Mouse (Mus musculus): Measurements from ENCODE around the gene Sigirr. TPM values are rescaled to one million over a fixed set of nuclear protein-coding genes. Genes with fewer than 3 reads are reported as not detected.

Sigirr gene
- polyA plus RNA-seq (2015; fragmentation: Nextera tagmentation; extraction: Ambion mirVana): 2.7 and 4.5 TPM in 2 replicates

GRCm38 (mm10) chr7:141099911-141100691 is at the start of gene Sigirr:
Gene Sigirr (minus strand): TSS chr7:141100572.

GRCm38 (mm10) chr7:141122245-141122644 is 21.9 kb upstream of the Sigirr start, which contains the start of gene Ptdss2:
Gene Ptdss2 (plus strand): TSS chr7:141122382.

GRCm38 (mm10) chr7:141117636-141118035 is 17.3 kb upstream of the Sigirr start, which contains the start of gene Ano9:
Gene Ano9 (minus strand): TSS chr7:141117806.

GRCm38 (mm10) chr7:141077841-141078240 is 22.5 kb downstream of the Sigirr start, which contains the start of gene Pkp3:
Gene Pkp3 (plus strand): TSS chr7:141078218.

GRCm38 (mm10) chr7:141060426-141061242 is 39.7 kb downstream of the Sigirr start, which contains the start of gene B4galnt4:
Gene B4galnt4 (plus strand): TSS chr7:141061104.

Other genes with a start within 250 kb of the Sigirr start
- 0.25 TPM in 1 of 2 replicates, not detected in the other for gene Gm45785, start 244.2 kb downstream of the Sigirr start, polyA plus RNA-seq (2015; fragmentation: Nextera tagmentation; extraction: Ambion mirVana)
- 62.1 and 64.0 TPM in 2 replicates for gene Ric8a, start 243.6 kb downstream of the Sigirr start, polyA plus RNA-seq (2015; fragmentation: Nextera tagmentation; extraction: Ambion mirVana)
- 82.4 and 86.6 TPM in 2 replicates for gene Bet1l, start 243.0 kb downstream of the Sigirr start, polyA plus RNA-seq (2015; fragmentation: Nextera tagmentation; extraction: Ambion mirVana)
- gene Psmd13, start 218.6 kb downstream of the Sigirr start, polyA plus RNA-seq (2015; fragmentation: Nextera tagmentation; extraction: Ambion mirVana): 197 and 202 TPM in 2 replicates
- 41.8 and 43.2 TPM in 2 replicates for gene Sirt3, start 218.3 kb downstream of the Sigirr start, polyA plus RNA-seq (2015; fragmentation: Nextera tagmentation; extraction: Ambion mirVana)
- 9.3 and 12.2 TPM in 2 replicates for gene Cox8b, start 200.1 kb downstream of the Sigirr start, polyA plus RNA-seq (2015; fragmentation: Nextera tagmentation; extraction: Ambion mirVana)
- gene Nlrp6, start 179.7 kb downstream of the Sigirr start, polyA plus RNA-seq (2015; fragmentation: Nextera tagmentation; extraction: Ambion mirVana): 2.6 and 3.3 TPM in 2 replicates
- 19.7 and 28.7 TPM in 2 replicates for gene Pgghg, start 159.2 kb downstream of the Sigirr start, polyA plus RNA-seq (2015; fragmentation: Nextera tagmentation; extraction: Ambion mirVana)
- 1.3 and 2.1 TPM in 2 replicates for gene Ifitm5, start 150.3 kb downstream of the Sigirr start, polyA plus RNA-seq (2015; fragmentation: Nextera tagmentation; extraction: Ambion mirVana)
- gene Gm45717, start 144.6 kb downstream of the Sigirr start, polyA plus RNA-seq (2015; fragmentation: Nextera tagmentation; extraction: Ambion mirVana): 0.72 and 0.97 TPM in 2 replicates
- gene Ifitm2, start 144.6 kb downstream of the Sigirr start, polyA plus RNA-seq (2015; fragmentation: Nextera tagmentation; extraction: Ambion mirVana): 1,477 and 1,600 TPM in 2 replicates
- 61.4 and 162 TPM in 2 replicates for gene Ifitm1, start 133.4 kb downstream of the Sigirr start, polyA plus RNA-seq (2015; fragmentation: Nextera tagmentation; extraction: Ambion mirVana)
- 482 and 553 TPM in 2 replicates for gene Ifitm3, start 89.8 kb downstream of the Sigirr start, polyA plus RNA-seq (2015; fragmentation: Nextera tagmentation; extraction: Ambion mirVana)
- 4.0 and 7.5 TPM in 2 replicates for gene Ifitm6, start 82.6 kb downstream of the Sigirr start, polyA plus RNA-seq (2015; fragmentation: Nextera tagmentation; extraction: Ambion mirVana)
- not detected in 2 replicates for gene Gm17387, start 71.4 kb downstream of the Sigirr start, polyA plus RNA-seq (2015; fragmentation: Nextera tagmentation; extraction: Ambion mirVana)
- 5.1 and 7.9 TPM in 2 replicates for gene B4galnt4, start 39.5 kb downstream of the Sigirr start, polyA plus RNA-seq (2015; fragmentation: Nextera tagmentation; extraction: Ambion mirVana)
- gene Pkp3, start 22.4 kb downstream of the Sigirr start, polyA plus RNA-seq (2015; fragmentation: Nextera tagmentation; extraction: Ambion mirVana): 1.1 and 2.5 TPM in 2 replicates
- gene Ano9, start 17.2 kb upstream of the Sigirr start, polyA plus RNA-seq (2015; fragmentation: Nextera tagmentation; extraction: Ambion mirVana): 0.66 and 1.0 TPM in 2 replicates
- gene Ptdss2, start 21.8 kb upstream of the Sigirr start, polyA plus RNA-seq (2015; fragmentation: Nextera tagmentation; extraction: Ambion mirVana): 40.8 and 60.7 TPM in 2 replicates
- gene Rnh1, start 72.3 kb upstream of the Sigirr start, polyA plus RNA-seq (2015; fragmentation: Nextera tagmentation; extraction: Ambion mirVana): 184 and 236 TPM in 2 replicates
- gene Hras, start 93.4 kb upstream of the Sigirr start, polyA plus RNA-seq (2015; fragmentation: Nextera tagmentation; extraction: Ambion mirVana): 75.5 and 78.9 TPM in 2 replicates
- gene Lrrc56, start 93.6 kb upstream of the Sigirr start, polyA plus RNA-seq (2015; fragmentation: Nextera tagmentation; extraction: Ambion mirVana): 3.9 and 6.0 TPM in 2 replicates
- gene Lmntd2, start 113.5 kb upstream of the Sigirr start, polyA plus RNA-seq (2015; fragmentation: Nextera tagmentation; extraction: Ambion mirVana): 0.32 and 1.2 TPM in 2 replicates
- 16.4 and 24.5 TPM in 2 replicates for gene Rassf7, start 115.3 kb upstream of the Sigirr start, polyA plus RNA-seq (2015; fragmentation: Nextera tagmentation; extraction: Ambion mirVana)
- 17.0 and 25.2 TPM in 2 replicates for gene Phrf1, start 128.2 kb upstream of the Sigirr start, polyA plus RNA-seq (2015; fragmentation: Nextera tagmentation; extraction: Ambion mirVana)
- 17.1 and 28.5 TPM in 2 replicates for gene Irf7, start 165.9 kb upstream of the Sigirr start, polyA plus RNA-seq (2015; fragmentation: Nextera tagmentation; extraction: Ambion mirVana)
- gene Cdhr5, start 176.2 kb upstream of the Sigirr start, polyA plus RNA-seq (2015; fragmentation: Nextera tagmentation; extraction: Ambion mirVana): 3.5 and 5.3 TPM in 2 replicates
- 9.1 and 10.6 TPM in 2 replicates for gene Sct, start 178.6 kb upstream of the Sigirr start, polyA plus RNA-seq (2015; fragmentation: Nextera tagmentation; extraction: Ambion mirVana)
- gene Drd4, start 191.4 kb upstream of the Sigirr start, polyA plus RNA-seq (2015; fragmentation: Nextera tagmentation; extraction: Ambion mirVana): 0.19 and 0.25 TPM in 2 replicates
- gene Deaf1, start 227.1 kb upstream of the Sigirr start, polyA plus RNA-seq (2015; fragmentation: Nextera tagmentation; extraction: Ambion mirVana): 57.4 and 71.3 TPM in 2 replicates
- 21.9 and 39.5 TPM in 2 replicates for gene Tmem80, start 227.2 kb upstream of the Sigirr start, polyA plus RNA-seq (2015; fragmentation: Nextera tagmentation; extraction: Ambion mirVana)
- gene Eps8l2, start 238.3 kb upstream of the Sigirr start, polyA plus RNA-seq (2015; fragmentation: Nextera tagmentation; extraction: Ambion mirVana): 4.6 and 5.3 TPM in 2 replicates

All from adrenal gland, postnatal 0 days (tissue).